Mouse (Mus musculus): ENCODE results near the gene Rasa1. TPM values are rescaled to one million over a fixed set of nuclear protein-coding genes. Genes with fewer than 3 reads are reported as not detected.

Gene Rasa1
- 32.1 and 39.3 TPM in 2 replicates for total RNA-seq (2023)

DNA sequence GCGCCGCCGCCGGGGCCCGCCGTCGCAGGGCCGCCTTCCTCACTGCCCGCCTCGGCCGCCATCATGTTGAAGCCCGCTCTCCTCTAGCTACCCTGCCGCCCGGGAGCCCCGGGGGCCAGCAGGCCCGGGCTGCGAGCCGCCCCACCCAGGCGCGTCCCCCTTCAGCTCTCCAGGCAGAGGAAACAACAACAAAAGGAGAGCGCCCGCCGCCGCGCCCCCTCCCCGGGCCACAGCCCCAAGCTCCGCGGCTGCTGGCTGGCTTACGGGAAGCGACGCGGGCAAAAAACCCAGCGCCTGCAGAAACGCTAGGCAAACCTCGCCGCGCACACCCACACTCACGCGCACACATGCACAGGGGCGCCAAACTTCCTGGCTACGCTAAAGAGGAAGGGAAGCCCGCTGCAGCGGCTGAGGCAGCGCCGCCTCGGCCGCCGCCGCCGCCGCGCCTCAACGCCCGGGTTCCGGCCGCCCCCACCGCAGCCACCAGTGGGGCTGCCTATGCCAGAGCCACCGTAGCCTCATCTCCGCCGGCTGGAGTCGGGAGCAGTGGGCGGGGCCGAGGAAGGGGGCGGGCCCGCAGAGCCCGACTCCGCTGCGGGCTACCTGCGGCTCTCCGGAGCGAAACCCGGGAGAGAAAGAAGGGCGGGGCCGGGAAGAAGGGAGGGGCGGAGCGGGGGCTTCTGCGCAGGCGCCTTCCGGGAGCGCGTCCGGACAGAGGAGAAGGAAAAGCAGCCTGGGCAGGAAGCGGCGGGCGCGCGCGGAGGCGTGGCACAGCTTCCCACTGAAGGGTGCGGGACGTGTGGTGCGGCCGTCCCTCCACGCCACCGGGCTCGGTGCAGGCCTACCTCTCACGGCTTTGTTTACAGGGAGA lies at the start of gene Rasa1:
Gene Rasa1, minus strand, starts transcription at position 288 of the 871 bp plus-strand sequence.

DNA sequence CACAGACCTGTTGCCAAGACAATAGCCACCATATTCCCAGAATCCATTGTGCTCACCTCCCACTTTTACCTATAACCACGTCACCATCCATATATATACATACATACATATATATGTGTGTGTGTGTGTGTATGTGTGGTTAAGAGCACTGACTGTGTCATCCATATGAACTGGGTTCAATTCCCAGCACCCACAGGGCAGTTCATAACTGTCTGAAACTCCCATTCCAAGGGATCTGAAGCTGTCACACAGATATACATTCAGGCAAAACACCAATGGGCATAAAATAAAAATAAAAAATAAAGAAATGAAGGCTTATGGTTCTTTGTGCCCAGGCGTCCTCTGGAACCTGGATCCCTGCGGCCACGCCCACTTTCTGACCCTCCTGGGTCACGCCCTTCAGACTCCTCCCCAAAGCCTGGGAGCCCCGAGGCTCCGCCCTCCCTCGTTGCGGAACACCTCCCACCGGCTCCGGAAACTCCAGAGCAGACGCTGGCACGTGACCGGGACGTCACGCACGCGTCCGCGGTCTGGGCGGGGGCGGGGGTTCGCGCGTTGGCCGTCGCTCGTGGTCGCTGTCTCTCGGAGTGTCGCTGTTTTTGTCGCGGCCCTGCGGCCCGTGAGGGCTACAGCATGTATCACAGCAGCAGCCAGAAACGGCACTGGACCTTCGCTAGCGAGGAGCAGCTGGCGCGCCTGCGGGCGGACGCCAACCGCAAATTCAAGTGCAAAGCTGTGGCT lies 99.9 kb downstream of the Rasa1 start, which contains the start of gene Ccnh:
Gene Ccnh, plus strand, starts transcription at position 506 of the 741 bp plus-strand sequence.

Other genes starting within 250 kb of the Rasa1 start
- 12.2 and 14.1 TPM in 2 replicates for gene Ccnh, start 99.7 kb downstream of the Rasa1 start, total RNA-seq (2023)